Mouse (Mus musculus) thymus, postnatal 36 days (tissue): ENCODE data around the gene Ccna1.

ENCODE experiments used
- DNase-seq, 2 experiments: peaks; one replicate each; pipeline ENCODE4 v3.0.0; 2022; ENCODE audit warnings: mixed read lengths in 2 of 2

The Ccna1 gene

DNA sequence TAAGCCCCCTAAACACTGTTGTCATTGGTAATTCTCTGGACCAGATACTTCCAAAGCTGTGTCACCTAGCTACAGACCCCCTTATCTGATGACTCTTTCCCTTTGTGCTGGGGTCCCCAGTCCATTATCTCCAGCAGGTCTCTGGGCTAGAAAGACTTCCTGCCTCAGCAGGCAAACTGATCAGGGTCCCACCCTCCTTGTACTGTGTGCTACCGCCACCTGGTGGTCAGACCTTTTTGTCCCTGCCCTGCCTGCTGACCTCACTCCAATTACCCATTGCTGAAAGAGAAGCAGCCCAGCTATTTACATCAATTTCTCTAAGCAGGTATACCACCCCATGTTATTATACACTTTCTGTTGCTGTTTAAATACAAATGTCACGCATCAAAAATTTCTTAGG, 9.1 kb upstream of the Ccna1 start:
- DNase-seq: peak; percentile 46 to 64

DNA sequence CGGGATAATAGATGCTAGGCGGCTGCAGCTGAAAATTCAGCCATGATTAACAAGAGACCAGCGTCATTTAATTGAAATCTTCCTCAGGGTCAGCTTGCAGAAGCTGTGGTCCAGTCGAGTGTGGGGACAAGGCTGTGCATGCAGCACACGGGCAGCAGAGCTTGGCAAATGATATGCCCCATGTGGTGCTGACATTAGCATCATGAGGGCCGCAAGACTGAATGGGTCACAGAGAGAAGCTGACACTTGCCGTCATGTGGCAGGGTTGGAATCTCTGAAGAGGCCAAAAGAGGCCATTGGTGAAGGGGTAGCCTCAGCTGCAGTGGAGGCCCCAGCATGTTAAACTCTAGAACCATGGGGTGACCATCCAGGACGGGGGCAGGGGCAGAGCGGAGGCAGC, 7.4 kb upstream of the Ccna1 start:
- DNase-seq: no peak

DNA sequence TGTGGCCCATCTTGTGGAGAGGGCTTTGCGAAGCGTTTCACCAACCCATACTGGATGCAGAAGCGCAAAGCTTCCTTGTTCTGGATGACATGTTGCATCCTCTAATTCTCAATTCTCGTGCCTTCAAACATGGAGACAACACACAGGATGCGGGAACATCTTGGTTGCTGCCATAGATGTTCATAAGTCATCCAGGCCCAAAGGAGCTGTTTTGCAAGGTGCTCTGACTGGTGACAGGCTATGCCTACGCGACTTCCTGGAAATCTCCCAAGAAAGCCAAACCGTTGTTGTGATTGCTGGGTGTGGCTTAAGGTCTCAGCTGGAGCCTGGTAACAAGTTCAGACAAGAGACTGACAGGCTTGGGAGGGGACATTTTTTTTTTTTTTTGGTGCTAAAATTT, 1.1 kb upstream of the Ccna1 start:
- DNase-seq: no peak

GRCm38 (mm10) chr3:55055747-55056120, 433 bp upstream of the Ccna1 start:
- no peak for DNase-seq

DNA sequence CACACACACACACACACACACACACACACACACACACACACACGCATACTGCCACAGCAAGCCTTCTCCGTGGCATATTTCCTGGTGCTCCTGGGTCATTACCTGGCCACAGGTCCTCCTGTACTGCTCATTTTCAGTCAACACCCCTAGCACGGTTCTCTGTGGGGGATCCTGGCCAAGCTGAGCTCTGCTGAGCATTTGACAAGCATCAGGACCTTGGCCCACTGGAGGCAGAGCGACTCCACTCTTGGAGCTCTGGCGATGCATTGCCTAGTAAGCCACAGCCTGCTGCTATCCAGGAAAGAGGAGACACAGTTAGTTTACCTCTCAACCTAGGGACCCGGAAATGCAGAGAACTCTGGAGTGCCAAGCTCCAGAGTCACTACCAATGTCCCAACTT, 1.1 kb downstream of the Ccna1 start:
- no peak for DNase-seq

GRCm38 (mm10) chr3:55044601-55045370, 10.5 kb downstream of the Ccna1 start:
- no peak for DNase-seq

DNA sequence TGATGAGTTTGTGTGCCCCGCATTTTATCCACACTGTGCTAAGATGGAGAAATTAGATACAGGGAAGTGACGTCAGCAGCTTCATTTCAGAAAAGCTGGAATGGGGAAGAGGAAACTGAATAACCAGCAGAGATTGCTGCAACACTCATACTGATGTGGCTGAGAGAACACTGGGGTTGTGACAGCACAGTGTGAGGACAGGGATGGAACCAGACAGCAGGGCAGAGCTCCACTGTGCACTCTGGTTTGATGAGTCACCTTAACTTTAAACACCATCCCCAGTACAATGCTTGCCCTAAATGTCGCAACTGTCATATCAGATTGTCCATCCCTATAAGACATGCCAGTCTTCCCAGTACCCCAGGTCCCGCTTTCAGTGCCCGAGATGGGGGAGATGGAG, 17.7 kb downstream of the Ccna1 start:
- no peak for DNase-seq

DNA sequence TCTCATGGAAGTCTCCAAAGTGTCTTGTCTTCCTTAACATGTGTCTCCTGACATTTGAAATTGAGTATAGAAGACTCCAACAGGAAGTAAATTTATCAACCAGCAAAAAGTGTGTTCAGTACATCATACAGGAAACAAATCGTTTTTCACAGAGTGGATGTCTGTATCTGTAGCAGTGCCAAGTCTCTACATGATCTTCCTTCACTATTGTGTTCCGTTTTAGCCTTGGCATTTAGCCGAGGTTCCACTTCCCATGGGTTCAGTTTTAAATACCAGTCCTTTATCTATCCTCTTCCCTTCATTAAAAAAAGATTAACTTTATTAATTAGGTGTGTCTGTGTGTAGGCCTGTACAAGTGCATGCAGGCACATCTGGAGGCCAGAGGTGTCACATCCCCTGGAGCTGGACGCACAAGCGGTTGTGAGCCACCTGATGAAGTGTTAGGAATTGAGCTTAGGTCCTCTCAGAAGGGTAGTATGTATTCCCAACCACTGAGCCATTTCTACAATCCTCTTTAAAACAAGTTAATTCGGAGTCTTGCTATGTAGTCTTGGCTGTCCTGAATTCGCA, 27.9 kb downstream of the Ccna1 start:
- no peak for DNase-seq

- no peak for DNase-seq
These were observed 29.8 kb downstream of the Ccna1 start for GRCm38 (mm10) chr3:55025502-55025901.

DNA sequence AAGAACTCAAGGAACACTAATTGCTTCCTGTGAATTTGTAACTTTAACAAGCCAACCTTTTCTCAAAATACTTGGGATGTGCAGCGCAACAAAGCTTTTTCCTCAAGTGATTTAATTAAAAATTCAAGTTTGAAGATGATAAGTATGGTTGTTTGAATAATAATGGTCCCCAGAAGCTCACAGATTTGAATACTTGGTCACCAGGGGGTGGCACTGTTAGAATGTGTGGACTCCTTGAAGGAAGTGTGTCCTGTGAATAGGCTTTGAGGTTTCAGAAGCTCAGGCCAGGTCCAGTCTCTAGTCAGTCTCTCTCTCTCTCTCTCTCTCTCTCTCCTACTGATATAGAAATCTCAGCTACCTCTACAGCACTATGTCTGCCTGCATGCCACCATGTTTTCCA, 32.0 kb downstream of the Ccna1 start:
- no peak for DNase-seq

DNA sequence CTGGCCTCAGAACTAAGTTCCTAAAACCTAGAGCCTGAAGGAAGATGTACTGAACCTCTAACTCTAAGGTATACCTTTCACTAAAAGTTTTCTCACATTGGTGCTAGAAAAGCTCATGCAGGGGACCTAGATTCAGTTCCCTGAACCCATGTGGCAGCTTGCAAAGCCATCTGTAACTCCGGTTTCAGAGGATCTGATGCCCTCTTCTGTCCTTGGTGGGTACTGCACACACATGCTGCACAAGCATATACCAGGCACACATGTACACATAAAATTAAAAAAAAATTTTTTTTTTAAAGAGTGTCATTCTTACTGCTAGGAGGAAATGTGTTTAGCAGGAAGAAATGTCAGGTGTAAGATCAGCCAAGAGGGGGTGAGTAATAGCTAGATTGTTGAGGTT, 33.1 kb downstream of the Ccna1 start:
- no peak for DNase-seq

DNA sequence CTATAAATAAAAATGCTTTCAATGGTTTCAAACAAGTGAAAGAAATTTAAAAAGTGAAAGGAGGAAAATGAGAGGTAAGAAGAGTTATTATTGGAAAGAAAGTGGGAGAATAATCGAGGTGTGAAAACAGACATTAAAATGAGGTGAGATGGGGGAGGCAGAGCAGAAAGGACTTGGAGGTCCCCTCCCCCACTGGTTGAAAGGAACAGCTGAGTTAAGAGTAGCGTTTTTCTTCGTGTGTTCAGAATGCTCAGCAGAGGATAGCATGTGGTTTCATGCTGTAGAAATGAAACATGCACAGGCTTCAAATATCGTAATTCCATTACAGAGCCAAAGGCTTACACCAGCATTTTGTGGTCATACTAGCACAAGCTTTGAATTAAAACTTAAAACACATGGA, 42.8 kb downstream of the Ccna1 start:
- DNase-seq: no peak

- DNase-seq: no peak
These were observed 43.6 kb downstream of the Ccna1 start for GRCm38 (mm10) chr3:55011681-55012080.

DNA sequence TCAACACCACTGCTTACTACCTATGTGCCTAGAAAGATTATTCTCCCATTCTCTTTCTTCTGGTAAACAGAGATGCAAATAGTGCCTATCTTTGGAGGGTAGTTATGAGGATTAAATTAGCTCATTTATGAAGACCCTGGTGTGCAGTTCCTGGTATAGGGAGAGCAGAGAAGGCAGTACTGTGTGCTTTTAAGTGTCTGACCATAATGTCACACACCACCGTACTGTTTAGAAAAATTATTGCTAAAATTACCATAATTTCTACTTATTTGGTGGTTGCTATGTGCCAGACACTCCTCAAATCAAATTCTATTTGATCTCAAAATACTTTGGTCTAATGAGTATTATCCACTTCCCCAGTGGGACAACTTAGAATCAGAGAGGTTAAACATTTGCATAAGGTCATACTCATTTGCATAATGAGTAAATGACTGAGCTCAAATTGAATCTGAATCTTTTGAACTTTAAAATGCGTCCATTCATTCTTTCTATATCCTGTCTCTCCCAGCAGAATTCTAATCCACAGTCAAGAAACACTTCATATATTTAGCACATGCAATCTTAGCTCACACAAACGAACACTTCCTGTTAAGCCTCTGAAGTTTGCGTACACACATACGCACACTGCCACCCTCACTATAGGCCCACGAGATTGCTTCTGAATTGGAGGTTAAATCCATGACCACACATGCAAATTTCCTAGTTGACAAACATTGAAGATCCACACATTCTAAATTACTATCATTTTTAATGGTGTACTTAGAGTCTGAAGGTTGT, 46.1 kb downstream of the Ccna1 start:
- DNase-seq: no peak

DNA sequence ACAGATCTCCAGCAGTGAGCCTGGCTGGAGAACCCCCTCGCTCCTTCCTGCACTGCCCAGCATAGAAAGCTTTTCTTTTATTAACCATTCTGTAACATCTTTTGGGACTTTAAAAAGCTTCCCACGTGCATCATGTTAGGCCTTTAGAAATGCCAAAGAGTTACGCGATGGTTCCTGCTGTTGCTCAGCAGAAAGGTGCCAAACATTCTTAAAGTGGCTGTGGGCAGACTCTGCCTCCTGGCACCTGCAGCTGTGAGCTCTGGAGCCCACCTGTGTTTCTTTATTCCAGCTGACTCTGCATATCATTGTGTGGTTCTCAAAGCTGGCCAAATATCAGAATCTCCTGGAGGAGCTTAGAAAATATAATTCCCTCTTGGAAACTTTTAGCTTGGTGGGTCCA, 51.3 kb downstream of the Ccna1 start:
- no peak for DNase-seq

DNA sequence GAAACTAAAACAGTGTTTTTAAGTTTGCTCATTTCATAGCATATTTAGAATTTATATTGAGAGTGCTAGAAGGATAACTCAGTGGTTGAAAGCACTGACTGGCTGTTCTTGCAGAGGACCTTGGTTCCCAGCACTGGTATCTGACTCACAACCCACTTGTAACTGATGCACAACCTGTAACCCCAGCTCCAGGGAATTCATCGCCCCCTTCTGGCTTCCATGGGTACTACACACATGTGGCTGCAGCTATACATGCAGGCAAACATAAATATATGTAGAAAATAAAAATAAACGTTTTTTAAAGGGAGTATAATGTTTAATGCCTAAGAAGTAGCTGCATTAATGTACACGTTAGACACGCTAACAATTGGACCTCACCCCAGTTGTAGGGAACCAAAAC, 53.6 kb downstream of the Ccna1 start:
- DNase-seq: no peak
